ENCODE assay signal across 24 mouse cellular contexts in the genomic region with DNA sequence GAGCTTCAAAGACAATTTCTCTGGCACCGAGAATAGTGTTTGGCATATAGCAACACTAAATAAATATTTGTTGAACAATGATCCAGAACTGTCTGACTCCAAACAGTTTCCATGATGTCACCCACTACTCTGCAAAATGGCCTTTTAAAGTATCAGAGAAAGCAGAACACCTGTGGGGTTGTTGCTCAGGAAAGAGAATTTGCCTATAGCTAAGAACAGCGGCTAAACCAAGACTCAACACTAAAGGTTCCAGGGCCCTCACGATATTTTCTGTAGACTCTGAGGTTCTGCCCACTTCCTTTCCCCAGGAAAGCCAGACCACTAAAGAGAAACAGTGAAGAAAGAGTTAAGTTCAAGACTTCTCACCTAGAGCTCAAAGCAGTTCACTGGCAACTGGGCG.
A peak's percentile ranks its signal among the peaks of the same experiment; 100 is the strongest.
DNase-seq lines count a peak whose midpoint lies in the region; ATAC-seq and TF ChIP-seq lines count a peak whose summit lies in the region.
"Had no signal": no experiment of that assay in that cellular context is flagged by ENCODE, and none has a peak within 500 bp of the region (broad histone marks: within the 10 kb centered on the region; RNA-seq: fewer than 3 reads in every experiment).

No protein-coding gene starts in this region.

- no peak overlapping the region for H3K4me2 ChIP-seq in liver, postnatal 0 days (ENCODE audit: low read depth, low read length)
- H3K4me2 ChIP-seq in liver, embryonic 12.5 days = no peak overlapping the region
- H3K4me2 ChIP-seq in midbrain, embryonic 15.5 days = no peak overlapping the region
- H3K4me2 ChIP-seq: forebrain, embryonic 12.5 days; midbrain, embryonic 11.5 days had no signal

- peak; percentile 88 for ATAC-seq in liver, postnatal 0 days
- ATAC-seq in liver, embryonic 12.5 days = no peak
- peak; percentile 62 for ATAC-seq in neutrophil, adult 5-6 weeks (ENCODE audit: extremely low read depth, insufficient number of reproducible peaks, low FRiP score, poor library complexity, severe bottlenecking)
- no peak for ATAC-seq in monocyte, adult 5-6 weeks (replicated peaks; ENCODE audit: insufficient number of reproducible peaks, low FRiP score, low TSS enrichment, poor library complexity, severe bottlenecking)
- no peak for ATAC-seq in midbrain, embryonic 15.5 days (replicated peaks)
- no peak for ATAC-seq in erythroid progenitor cell, adult 5-6 weeks (replicated peaks; ENCODE audit: low FRiP score, poor library complexity, severe bottlenecking)
- ATAC-seq: hindbrain, embryonic 16.5 days; intestine, embryonic 16.5 days; Patski had no signal

- no peak overlapping the region for H3K27ac ChIP-seq in liver, postnatal 0 days (ENCODE audit: low read depth)
- no peak overlapping the region for H3K27ac ChIP-seq in liver, embryonic 12.5 days
- H3K27ac ChIP-seq in midbrain, embryonic 15.5 days = no peak overlapping the region
- H3K27ac ChIP-seq: forebrain, embryonic 12.5 days; gastrocnemius, adult 2 months; heart, embryonic 10.5 days; limb, embryonic 10.5 days had no signal

- no peak overlapping the region for H3K4me3 ChIP-seq in liver, postnatal 0 days (ENCODE audit: low read depth, low read length)
- H3K4me3 ChIP-seq in liver, embryonic 12.5 days = no peak overlapping the region
- H3K4me3 ChIP-seq in midbrain, embryonic 15.5 days = no peak overlapping the region
- H3K4me3 ChIP-seq: forebrain, embryonic 12.5 days; gastrocnemius, adult 2 months; heart, embryonic 10.5 days; limb, embryonic 10.5 days had no signal

- TF ChIP-seq CTCF in liver, postnatal 0 days (IDR thresholded peaks at IDR 0.05; ENCODE audit: low read depth) = no peak

- no peaks in the 10 kb centered on the region for H3K9me3 ChIP-seq in liver, postnatal 0 days (ENCODE audit: low read length)
- no peaks in the 10 kb centered on the region for H3K9me3 ChIP-seq in liver, embryonic 12.5 days (replicated peaks)
- no peaks in the 10 kb centered on the region for H3K9me3 ChIP-seq in midbrain, embryonic 15.5 days
- H3K9me3 ChIP-seq: forebrain, embryonic 12.5 days; G1E; heart, embryonic 10.5 days; limb, embryonic 10.5 days had no signal

- H3K36me3 ChIP-seq in liver, postnatal 0 days (replicated peaks; ENCODE audit: insufficient read depth, low read length) = no peaks in the 10 kb centered on the region
- H3K36me3 ChIP-seq in liver, embryonic 12.5 days = no peaks in the 10 kb centered on the region
- H3K36me3 ChIP-seq in midbrain, embryonic 15.5 days (replicated peaks) = no peaks in the 10 kb centered on the region
- H3K36me3 ChIP-seq: forebrain, embryonic 12.5 days; G1E; heart, embryonic 10.5 days; limb, embryonic 10.5 days had no signal

- no peak overlapping the region for H3K9ac ChIP-seq in liver, postnatal 0 days (replicated peaks)
- no peak overlapping the region for H3K9ac ChIP-seq in liver, embryonic 12.5 days
- no peak overlapping the region for H3K9ac ChIP-seq in midbrain, embryonic 15.5 days
- H3K9ac ChIP-seq: forebrain, embryonic 12.5 days had no signal

- H3K4me1 ChIP-seq in liver, postnatal 0 days (ENCODE audit: insufficient read depth) = 0 out of 2 replicates have a peak, but pooled peaks cover 2% of the 10 kb centered on the region
- no peaks in the 10 kb centered on the region for H3K4me1 ChIP-seq in liver, embryonic 12.5 days
- no peaks in the 10 kb centered on the region for H3K4me1 ChIP-seq in midbrain, embryonic 15.5 days
- H3K4me1 ChIP-seq: forebrain, embryonic 12.5 days; limb, embryonic 10.5 days had no signal

- no peaks in the 10 kb centered on the region for H3K27me3 ChIP-seq in liver, postnatal 0 days (ENCODE audit: insufficient read depth, low read length)
- peaks cover 21% of the 10 kb centered on the region; the same call in 1 of the 2 replicates for H3K27me3 ChIP-seq in liver, embryonic 12.5 days (replicated peaks)
- H3K27me3 ChIP-seq in midbrain, embryonic 15.5 days (replicated peaks) = no peaks in the 10 kb centered on the region
- H3K27me3 ChIP-seq: forebrain, embryonic 12.5 days; Patski had no signal

- TF ChIP-seq EP300 in liver, postnatal 0 days (IDR thresholded peaks at IDR 0.05; ENCODE audit: low read depth) = no peak

- WGBS in liver, postnatal 0 days (ENCODE audit: insufficient replicate concordance) = 42% methylated on average over 4 of the region's 4 CpGs
- WGBS in liver, embryonic 12.5 days (ENCODE audit: insufficient replicate concordance) = 61% methylated on average over 4 of the region's 4 CpGs
- 89% methylated on average over 4 of the region's 4 CpGs for WGBS in midbrain, embryonic 15.5 days

- DNase-seq in liver, postnatal 0 days = peak; percentile 23
- DNase-seq in CD8-positive naive resting alpha-beta T cell, adult 2 months (ENCODE audit: low read depth in 2 of 2, low spot score in 2 of 2) = peak; percentile 15 to 27
- DNase-seq in thymus, postnatal 25 days = peak; percentile 61
- DNase-seq: cerebellum, adult 11-12 months; cerebellum, postnatal 14 days; gastrocnemius, adult 2 months; heart, postnatal 4 days; liver; lung, adult 2 months; lung, postnatal 14 days; right cerebral cortex, postnatal 14 days had no signal

Comparison
In these comparisons a context has a peak if more than half of its experiments do, and no peak if none do; other contexts are left out.
1. ATAC-seq: peak in liver, postnatal 0 days (single experiment) and neutrophil, adult 5-6 weeks (single experiment); none in liver, embryonic 12.5 days (single experiment), monocyte, adult 5-6 weeks (single experiment), midbrain, embryonic 15.5 days (single experiment) and erythroid progenitor cell, adult 5-6 weeks (single experiment).
2. Peak in every context shown above with its lines, with median percentiles within 50 percentile points of each other: DNase-seq.